Mouse (Mus musculus) hindbrain, embryonic 12.5 days (tissue): Measurements from ENCODE around the gene Etnk1. TPM values are rescaled to one million over a fixed set of nuclear protein-coding genes. Genes with fewer than 3 reads are reported as not detected.
"Not testable (repeated sequence)": the region's sequence is repeated elsewhere in the genome, so short reads cannot be mapped to it uniquely, and the experiment has no call there.

Source experiments
- ATAC-seq: fragments of 200-750 bp; cut with Nextera tagmentation; 2 replicates; pipeline ENCODE4 v1.8.0; 2017; ENCODE audit warnings: moderate TSS enrichment; ENCODE audit not compliant: low FRiP score
- H3K27ac ChIP-seq: fragments of 300-500 bp; sonication (generic); 2 replicates; pipeline ENCODE4 v1.5.1; 2016; ENCODE audit warnings: mild to moderate bottlenecking
- H3K27me3 ChIP-seq: fragments of 300-500 bp; sonication (generic); 2 replicates; pipeline ENCODE4 v1.6.1; 2016; ENCODE audit warnings: mild to moderate bottlenecking
- H3K36me3 ChIP-seq: fragments of 300-500 bp; sonication (generic); 2 replicates; pipeline ENCODE4 v1.6.1; 2016; ENCODE audit warnings: mild to moderate bottlenecking
- H3K4me1 ChIP-seq: fragments of 300-500 bp; sonication (generic); 2 replicates; pipeline ENCODE4 v1.6.1; 2016
- H3K4me2 ChIP-seq: fragments of 300-500 bp; sonication (generic); replicated peaks from 2 replicates; pipeline ENCODE4 v1.6.1; 2016; ENCODE audit warnings: mild to moderate bottlenecking
- H3K4me3 ChIP-seq: fragments of 300-500 bp; sonication (generic); 2 replicates; pipeline ENCODE4 v1.5.1; 2016; ENCODE audit warnings: mild to moderate bottlenecking
- H3K9ac ChIP-seq: fragments of 300-500 bp; sonication (generic); 2 replicates; pipeline ENCODE4 v1.6.1; 2016; ENCODE audit warnings: mild to moderate bottlenecking, moderate library complexity
- H3K9me3 ChIP-seq: fragments of 300-500 bp; sonication (generic); replicated peaks from 2 replicates; pipeline ENCODE4 v1.6.1; 2016; ENCODE audit warnings: mild to moderate bottlenecking
- WGBS: fragments of 180-500 bp; shearing (Covaris S2); methylation state at CpG from one replicate; pipeline ENCODE4 v1.1.7; 2016; 5-methylcytosine and 5-hydroxymethylcytosine counted together
- polyA plus RNA-seq: library from polyadenylated mRNA; unstranded; fragments of >200 nt; fragmentation: Nextera tagmentation; extraction: Ambion mirVana; gene quantifications from 2 replicates; pipeline ENCODE4 v1.2.1, GENCODE M21; 2016

Etnk1 gene
- polyA plus RNA-seq, 1 experiment from 2014 or later = 45.9 TPM

GRCm38 (mm10) chr6:143140884-143141283 lies 26.1 kb upstream of the Etnk1 start:
- no peaks in the 10 kb centered on the region for H3K27me3 ChIP-seq
- no peaks in the 10 kb centered on the region for H3K36me3 ChIP-seq
- peaks cover 3% of the 10 kb centered on the region; the same call in 1 of the 2 replicates for H3K4me1 ChIP-seq
- H3K9me3 ChIP-seq = no peaks in the 10 kb centered on the region
- WGBS = 86% methylated on average over 9 of the region's 9 CpGs
- H3K9ac ChIP-seq = no peak overlapping the region
- no peak for ATAC-seq
- no peak overlapping the region for H3K27ac ChIP-seq
- no peak overlapping the region for H3K4me2 ChIP-seq
- H3K4me3 ChIP-seq = no peak overlapping the region

- not testable (repeated sequence) for H3K9ac ChIP-seq, H3K4me2 ChIP-seq, H3K27me3 ChIP-seq, H3K4me3 ChIP-seq, ATAC-seq, H3K27ac ChIP-seq, H3K9me3 ChIP-seq, H3K4me1 ChIP-seq, H3K36me3 ChIP-seq
- 74% methylated on average over 9 of the region's 10 CpGs for WGBS
Observed at GRCm38 (mm10) chr6:143141624-143142592, 25.1 kb upstream of the Etnk1 start.

DNA sequence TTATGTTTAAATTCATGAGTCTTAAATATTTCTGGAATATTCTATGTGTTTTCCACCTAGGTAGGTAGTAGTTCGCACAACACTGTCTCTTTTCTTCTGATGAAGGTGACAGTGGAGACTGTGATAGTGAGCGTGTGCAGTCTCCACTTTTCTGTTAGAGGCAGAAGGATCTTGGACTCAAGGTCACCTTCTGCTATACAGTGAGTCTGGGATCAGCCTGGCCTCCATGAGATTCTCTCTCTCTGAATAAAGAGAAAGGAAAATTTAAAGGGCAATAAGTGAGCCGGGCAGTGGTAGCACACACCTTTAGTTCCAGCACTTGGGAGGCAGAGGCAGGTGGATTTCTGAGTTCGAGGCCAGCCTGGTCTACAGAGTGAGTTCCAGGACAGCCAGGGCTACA lies 24.2 kb upstream of the Etnk1 start:
- H3K36me3 ChIP-seq = no peaks in the 10 kb centered on the region
- ATAC-seq = no peak
- no peak overlapping the region for H3K4me3 ChIP-seq
- H3K4me2 ChIP-seq = no peak overlapping the region
- no peak overlapping the region for H3K27ac ChIP-seq
- peaks cover 3% of the 10 kb centered on the region; the same call in 1 of the 2 replicates for H3K4me1 ChIP-seq
- WGBS = 96% methylated on average over 4 of the region's 4 CpGs
- no peak overlapping the region for H3K9ac ChIP-seq
- H3K27me3 ChIP-seq = no peaks in the 10 kb centered on the region
- no peaks in the 10 kb centered on the region for H3K9me3 ChIP-seq

- no peak overlapping the region for H3K4me3 ChIP-seq
- no peak overlapping the region for H3K9ac ChIP-seq
- peaks cover 3% of the 10 kb centered on the region; the same call in 1 of the 2 replicates for H3K4me1 ChIP-seq
- ATAC-seq = no peak
- WGBS = 80% methylated on average over 9 of the region's 9 CpGs
- H3K9me3 ChIP-seq = no peaks in the 10 kb centered on the region
- H3K36me3 ChIP-seq = no peaks in the 10 kb centered on the region
- no peak overlapping the region for H3K27ac ChIP-seq
- no peaks in the 10 kb centered on the region for H3K27me3 ChIP-seq
- peak overlapping the region; percentile 59 for H3K4me2 ChIP-seq
Observed at GRCm38 (mm10) chr6:143143321-143143720, 23.7 kb upstream of the Etnk1 start.

GRCm38 (mm10) chr6:143143775-143144273 lies 23.2 kb upstream of the Etnk1 start:
- Histone ChIP-seq H3K9me3 (no peaks in the 10 kb centered on the region), H3K4me2 (peak overlapping the region; percentile 59), H3K27me3 (no peaks in the 10 kb centered on the region), H3K36me3 (no peaks in the 10 kb centered on the region), H3K4me3 (peak overlapping the region; percentile 33), H3K4me1 (peaks cover 3% of the 10 kb centered on the region; the same call in 1 of the 2 replicates), H3K9ac (0 out of 2 replicates have a peak overlapping the region, but pooled peaks have one; percentile 23), H3K27ac (no peak overlapping the region)
- WGBS = 15% methylated on average over 19 of the region's 19 CpGs
- ATAC-seq = no peak

DNA sequence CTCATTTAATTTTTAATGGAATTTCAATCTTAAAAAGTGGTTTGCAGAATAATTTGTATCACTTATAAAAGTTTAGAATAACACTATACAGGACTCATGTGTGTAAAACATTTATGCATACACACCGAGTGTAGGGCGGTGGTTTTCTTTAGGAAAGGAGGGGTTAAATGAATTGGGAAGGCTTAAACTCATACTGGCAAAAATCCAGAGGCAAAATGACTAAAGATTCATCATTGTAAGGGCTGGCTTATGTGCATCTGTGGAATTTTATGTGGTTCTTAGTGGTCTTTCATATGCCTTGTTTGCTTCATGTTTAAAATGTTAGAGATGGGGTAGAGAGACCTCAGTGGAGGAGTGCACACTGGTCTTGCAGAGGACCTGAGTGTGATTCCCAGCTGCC lies 22.5 kb upstream of the Etnk1 start:
- H3K9me3 ChIP-seq = no peaks in the 10 kb centered on the region
- WGBS = 86% methylated on average over 2 of the region's 2 CpGs
- H3K36me3 ChIP-seq = no peaks in the 10 kb centered on the region
- H3K4me2 ChIP-seq = no peak overlapping the region
- peaks cover 3% of the 10 kb centered on the region; the same call in 1 of the 2 replicates for H3K4me1 ChIP-seq
- no peak overlapping the region for H3K4me3 ChIP-seq
- no peak overlapping the region for H3K9ac ChIP-seq
- ATAC-seq = no peak
- H3K27ac ChIP-seq = no peak overlapping the region
- H3K27me3 ChIP-seq = no peaks in the 10 kb centered on the region

GRCm38 (mm10) chr6:143145051-143145450 lies 22.0 kb upstream of the Etnk1 start:
- no peaks in the 10 kb centered on the region for H3K27me3 ChIP-seq
- no peak overlapping the region for H3K9ac ChIP-seq
- WGBS = 61% methylated on average over 7 of the region's 7 CpGs
- no peak for ATAC-seq
- no peak overlapping the region for H3K27ac ChIP-seq
- H3K4me3 ChIP-seq = no peak overlapping the region
- no peaks in the 10 kb centered on the region for H3K36me3 ChIP-seq
- peaks cover 6% of the 10 kb centered on the region; the same call in 1 of the 2 replicates for H3K4me1 ChIP-seq
- no peaks in the 10 kb centered on the region for H3K9me3 ChIP-seq
- no peak overlapping the region for H3K4me2 ChIP-seq

- no peak overlapping the region for H3K4me3 ChIP-seq
- peaks cover 6% of the 10 kb centered on the region; the same call in 1 of the 2 replicates for H3K4me1 ChIP-seq
- no peak overlapping the region for H3K9ac ChIP-seq
- no peak for ATAC-seq
- no peak overlapping the region for H3K27ac ChIP-seq
- H3K4me2 ChIP-seq = no peak overlapping the region
- no peaks in the 10 kb centered on the region for H3K9me3 ChIP-seq
- H3K27me3 ChIP-seq = no peaks in the 10 kb centered on the region
- WGBS = 63% methylated on average over 8 of the region's 8 CpGs
- no peaks in the 10 kb centered on the region for H3K36me3 ChIP-seq
Observed at GRCm38 (mm10) chr6:143146756-143147155, 20.3 kb upstream of the Etnk1 start.

DNA sequence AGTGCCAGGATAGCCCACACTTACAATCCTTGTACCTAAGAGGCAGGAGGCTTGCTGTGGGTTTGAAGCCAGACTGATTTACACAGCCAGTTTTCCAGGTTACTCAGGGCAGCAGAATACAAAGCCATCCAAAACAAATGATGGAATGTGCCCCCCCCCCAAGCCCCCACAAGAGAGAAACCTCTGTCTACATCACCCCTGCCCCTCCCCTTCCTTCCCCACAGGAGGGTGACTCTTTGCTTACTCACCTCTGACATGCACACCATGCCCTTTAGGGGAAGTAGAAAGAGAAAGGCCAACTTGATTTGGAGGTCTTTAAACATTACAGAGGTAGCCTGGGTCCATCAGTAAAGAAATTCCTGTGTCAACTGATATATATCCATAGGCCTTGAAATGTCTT lies 18.2 kb upstream of the Etnk1 start:
- no peak overlapping the region for H3K4me3 ChIP-seq
- no peak overlapping the region for H3K27ac ChIP-seq
- no peak for ATAC-seq
- H3K4me1 ChIP-seq = 0 out of 2 replicates have a peak, but pooled peaks cover 9% of the 10 kb centered on the region
- H3K9me3 ChIP-seq = no peaks in the 10 kb centered on the region
- H3K36me3 ChIP-seq = no peaks in the 10 kb centered on the region
- no peak overlapping the region for H3K9ac ChIP-seq
- no peaks in the 10 kb centered on the region for H3K27me3 ChIP-seq
- no peak overlapping the region for H3K4me2 ChIP-seq

DNA sequence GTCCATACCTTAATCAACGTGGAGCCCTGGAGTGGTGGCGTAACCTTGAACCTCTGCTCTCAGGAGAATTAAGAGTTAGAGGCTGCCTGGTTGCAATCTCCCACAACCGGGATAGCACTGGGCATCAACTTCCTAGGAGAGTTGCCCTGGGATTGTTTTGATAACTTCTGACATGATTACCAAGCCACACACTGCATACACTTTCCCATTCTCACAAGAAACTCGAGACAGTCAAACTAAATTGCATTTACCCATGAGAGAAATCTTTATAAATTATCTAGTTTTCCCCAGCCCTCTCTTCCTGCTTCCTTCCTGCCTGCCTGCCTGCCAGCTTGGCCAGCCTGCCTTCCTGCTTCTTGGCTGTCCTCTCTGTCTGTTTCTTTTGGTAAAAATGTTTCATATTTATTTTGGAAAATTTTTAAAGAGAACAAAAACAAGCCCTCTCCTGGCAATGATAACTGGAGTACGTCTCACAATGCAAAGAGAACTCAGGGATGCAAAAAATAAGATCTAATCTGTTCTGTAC lies 17.2 kb upstream of the Etnk1 start:
- Histone ChIP-seq H3K27me3 (0 out of 2 replicates have a peak, but pooled peaks cover 2% of the 10 kb centered on the region), H3K9ac (no peak overlapping the region), H3K4me1 (0 out of 2 replicates have a peak, but pooled peaks cover 9% of the 10 kb centered on the region), H3K4me3 (no peak overlapping the region), H3K4me2 (no peak overlapping the region), H3K36me3 (no peaks in the 10 kb centered on the region), H3K27ac (no peak overlapping the region), H3K9me3 (no peaks in the 10 kb centered on the region)
- ATAC-seq = no peak
- WGBS = 61% methylated on average over 5 of the region's 5 CpGs

GRCm38 (mm10) chr6:143151081-143151995 lies 15.7 kb upstream of the Etnk1 start:
- H3K9ac ChIP-seq, H3K27me3 ChIP-seq, H3K4me2 ChIP-seq, H3K4me3 ChIP-seq, H3K9me3 ChIP-seq, H3K27ac ChIP-seq, H3K36me3 ChIP-seq, ATAC-seq, H3K4me1 ChIP-seq: not testable (repeated sequence)
- WGBS = 79% methylated on average over 10 of the region's 10 CpGs
